Mouse (Mus musculus): Measurements from ENCODE around the gene Tap2. TPM values are rescaled to one million over a fixed set of nuclear protein-coding genes. Genes with fewer than 3 reads are reported as not detected.

Gene Tap2
- total RNA-seq (2012; rRNA removed) (110 and 116 TPM in 2 replicates), total RNA-seq (2014; rRNA removed) (54.8 and 62.2 TPM in 2 replicates), polyA plus RNA-seq (2012; ENCODE audit: insufficient read length, low read depth) (121 and 124 TPM in 2 replicates)

DNA sequence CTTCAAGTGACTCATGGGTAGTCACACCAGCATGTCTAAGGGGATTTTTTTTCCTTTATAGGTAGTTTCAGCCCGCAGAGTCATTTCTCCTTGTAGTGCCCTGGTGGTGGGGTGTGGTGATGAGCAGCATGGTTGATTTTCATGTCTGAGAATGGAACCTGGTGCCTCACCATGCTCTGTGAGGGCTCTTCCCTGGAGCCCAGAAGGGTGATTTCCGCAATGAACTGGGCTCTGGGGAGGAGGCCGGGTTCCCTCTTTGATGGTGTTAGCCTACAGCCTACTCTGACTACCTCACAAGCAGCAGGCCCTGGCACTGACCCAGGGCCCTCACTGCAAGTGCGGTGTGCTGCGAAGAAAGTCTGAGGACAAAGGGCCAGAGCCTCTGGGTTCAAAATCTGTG is at the start of gene Tap2:
Tap2 (plus strand) TSS at position 84 of the 400 bp plus-strand sequence.
- Histone ChIP-seq H3K4me3 (replicated peaks in 1 of 3; ENCODE audit: low read depth in 2 of 3, low read length in 2 of 3, poor library complexity in 1 of 3) (peak within 1 kb of the TSS; percentile 80 to 97 (median 96)), H3K27me3 (replicated peaks) (no peaks in the 10 kb centered on the region), H3K9ac (ENCODE audit: insufficient read depth, low read depth) (peak within 1 kb of the TSS; percentile 93), H3K36me3 (replicated peaks in 1 of 2; ENCODE audit: control insufficient read depth in 1 of 2, insufficient read depth in 1 of 2, low read length in 1 of 2) (peaks cover 37 to 53% of the 10 kb centered on the region in 2 experiments), H3K79me2 (replicated peaks; ENCODE audit: control insufficient read depth, extremely low read depth, insufficient read depth, poor library complexity, severe bottlenecking) (peaks cover 50% of the 10 kb centered on the region), H3K27ac (ENCODE audit: insufficient read depth, low read depth) (peak within 1 kb of the TSS; percentile 93), H3K4me2 (ENCODE audit: insufficient read depth, low read depth, poor library complexity, severe bottlenecking) (peak within 1 kb of the TSS; percentile 61), H3K4me1 (ENCODE audit: control insufficient read depth in 1 of 2, insufficient read depth in 2 of 2) (peaks cover 15 to 45% of the 10 kb centered on the region in 2 experiments), H3K9me3 (replicated peaks; ENCODE audit: low read length) (no peaks in the 10 kb centered on the region)
- TF ChIP-seq TBP (conservative IDR thresholded peaks at IDR 0.05; ENCODE audit: low read depth, low read length) (0 out of 2 replicates have a peak, but pooled peaks have one; percentile 38), SMC3 (IDR thresholded peaks at IDR 0.05; ENCODE audit: low read depth, low read length) (no peak), ZMIZ1 (IDR thresholded peaks at IDR 0.05; ENCODE audit: low read depth, low read length) (no peak), MXI1 (IDR thresholded peaks at IDR 0.05; ENCODE audit: low read depth, low read length) (no peak; the same call in 1 of the 2 replicates), ZNF384 (IDR thresholded peaks at IDR 0.05; ENCODE audit: low read depth, low read length) (peak; percentile 81), IRF4 (IDR thresholded peaks at IDR 0.05; ENCODE audit: low read depth, low read length) (peak; percentile 76), ELF1 (IDR thresholded peaks at IDR 0.05; ENCODE audit: low read depth, low read length) (peak; percentile 54), ETS1 (conservative IDR thresholded peaks at IDR 0.05; ENCODE audit: low read depth, low read length) (peak; percentile 62), MAX (IDR thresholded peaks at IDR 0.05; ENCODE audit: low read length) (peak; percentile 54; the same call in 1 of the 2 replicates), POLR2A (IDR thresholded peaks at IDR 0.05; ENCODE audit: low read depth, low read length) (peak; percentile 51), MYC (IDR thresholded peaks at IDR 0.05; ENCODE audit: low read depth, low read length) (peak; percentile 82), UBTF (IDR thresholded peaks at IDR 0.05; ENCODE audit: low read depth, low read length) (0 out of 2 replicates have a peak, but pooled peaks have one; percentile 43), RCOR1 (conservative IDR thresholded peaks at IDR 0.05; ENCODE audit: low read depth, low read length) (no peak), BHLHE40 (IDR thresholded peaks at IDR 0.05; ENCODE audit: low read depth, low read length) (peak; percentile 32; the same call in 1 of the 2 replicates), MAFK (IDR thresholded peaks at IDR 0.05; ENCODE audit: insufficient replicate concordance, low read length) (no peak), GABPA (IDR thresholded peaks at IDR 0.05; ENCODE audit: insufficient replicate concordance, low read depth, low read length) (no peak), TCF12 (IDR thresholded peaks at IDR 0.05; ENCODE audit: low read depth, low read length) (0 out of 2 replicates have a peak, but pooled peaks have one; percentile 21)
- DNase-seq (ENCODE audit: extremely low read depth) = peak; percentile 85
- dilution Hi-C loops (cut with MboI; ENCODE audit: extremely low pct_ligation_motif_present, extremely low pct_unique_long_range_greater_than_20kb, low sequenced_read_pairs) (no loop called here), in situ Hi-C loops (cut with MboI; ENCODE audit: low pct_ligation_motif_present, low pct_unique_long_range_greater_than_20kb, low sequenced_read_pairs) (no loop called here)

DNA sequence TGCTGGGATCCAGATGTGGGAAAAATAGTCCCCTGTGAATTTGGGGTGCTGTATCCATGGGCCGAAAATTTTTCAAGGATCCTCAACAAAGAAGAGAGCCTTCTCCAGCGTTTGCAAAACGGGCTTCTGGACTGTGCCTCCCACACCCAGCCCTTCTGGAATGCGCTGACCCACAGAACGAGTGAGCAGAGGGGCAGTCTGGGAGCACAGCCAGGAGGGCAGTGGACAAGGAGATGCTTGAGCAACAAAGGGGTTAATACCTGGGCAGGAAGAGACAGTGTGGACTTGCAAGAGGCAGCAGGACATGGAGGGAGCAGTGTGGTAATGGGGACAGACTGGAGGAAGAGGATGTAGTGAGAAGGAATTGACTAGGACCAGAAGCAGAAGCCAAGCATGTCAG is 47.8 kb upstream of the Tap2 start:
- in situ Hi-C loops (cut with MboI; ENCODE audit: low pct_ligation_motif_present, low pct_unique_long_range_greater_than_20kb, low sequenced_read_pairs) = no loop called here
- dilution Hi-C loops (cut with MboI; ENCODE audit: extremely low pct_ligation_motif_present, extremely low pct_unique_long_range_greater_than_20kb, low sequenced_read_pairs) = no loop called here

More for the DNA sequence above, 47.8 kb upstream of the Tap2 start:
- H3K9ac ChIP-seq (ENCODE audit: insufficient read depth, low read depth) = no peak overlapping the region
- no peak overlapping the region for H3K4me2 ChIP-seq (ENCODE audit: insufficient read depth, low read depth, poor library complexity, severe bottlenecking)
- H3K9me3 ChIP-seq (replicated peaks; ENCODE audit: low read length) = no peaks in the 10 kb centered on the region
- H3K4me3 ChIP-seq (replicated peaks in 1 of 3; ENCODE audit: low read depth in 2 of 3, low read length in 2 of 3, poor library complexity in 1 of 3) = no peak overlapping the region
- H3K36me3 ChIP-seq (replicated peaks in 1 of 2; ENCODE audit: control insufficient read depth in 1 of 2, insufficient read depth in 1 of 2, low read length in 1 of 2) = peaks cover 8 to 40% of the 10 kb centered on the region in 2 experiments
- no peaks in the 10 kb centered on the region for H3K27me3 ChIP-seq (replicated peaks)
- H3K4me1 ChIP-seq (ENCODE audit: control insufficient read depth in 1 of 2, insufficient read depth in 2 of 2) = peaks cover 0 to 13% of the 10 kb centered on the region in 2 experiments; a peak in 2 of 4 replicates
- no peak for DNase-seq (ENCODE audit: extremely low read depth)
- TF ChIP-seq JUN (IDR thresholded peaks at IDR 0.05; ENCODE audit: insufficient read depth, low read depth, low read length) = no peak
- no peak for TF ChIP-seq MYC (IDR thresholded peaks at IDR 0.05; ENCODE audit: low read depth, low read length)
- TF ChIP-seq CHD2 (IDR thresholded peaks at IDR 0.05; ENCODE audit: low read length) = no peak
- no peak for TF ChIP-seq MAFK (IDR thresholded peaks at IDR 0.05; ENCODE audit: insufficient replicate concordance, low read length)
- no peak for TF ChIP-seq MEF2A (IDR thresholded peaks at IDR 0.05; ENCODE audit: borderline replicate concordance, low read depth, low read length)
- no peak for TF ChIP-seq ETS1 (conservative IDR thresholded peaks at IDR 0.05; ENCODE audit: low read depth, low read length)
- no peak for TF ChIP-seq BHLHE40 (IDR thresholded peaks at IDR 0.05; ENCODE audit: low read depth, low read length)
- no peak for TF ChIP-seq RCOR1 (conservative IDR thresholded peaks at IDR 0.05; ENCODE audit: low read depth, low read length)
- TF ChIP-seq CHD1 (IDR thresholded peaks at IDR 0.05; ENCODE audit: low read depth, low read length) = no peak
- no peak for TF ChIP-seq IRF4 (IDR thresholded peaks at IDR 0.05; ENCODE audit: low read depth, low read length)
- TF ChIP-seq NRF1 (IDR thresholded peaks at IDR 0.05; ENCODE audit: low read depth, low read length) = no peak
- no peak for TF ChIP-seq E2F4 (IDR thresholded peaks at IDR 0.05; ENCODE audit: insufficient replicate concordance, low read depth, low read length)
- TF ChIP-seq SMC3 (IDR thresholded peaks at IDR 0.05; ENCODE audit: low read depth, low read length) = no peak
- TF ChIP-seq EP300 (IDR thresholded peaks at IDR 0.05; ENCODE audit: low read length) = no peak
- no peak overlapping the region for H3K27ac ChIP-seq (ENCODE audit: insufficient read depth, low read depth)
- H3K79me2 ChIP-seq (replicated peaks; ENCODE audit: control insufficient read depth, extremely low read depth, insufficient read depth, poor library complexity, severe bottlenecking) = no peaks in the 10 kb centered on the region

Data from CH12.LX (cell line).